Mouse (Mus musculus): ENCODE data around the gene Glod4. TPM values are rescaled to one million over a fixed set of nuclear protein-coding genes. Genes with fewer than 3 reads are reported as not detected.

Gene Glod4
- polyA plus RNA-seq (2017; shearing (Covaris generic)): 10 to 100 TPM; 82.6 to 96.9 TPM

DNA sequence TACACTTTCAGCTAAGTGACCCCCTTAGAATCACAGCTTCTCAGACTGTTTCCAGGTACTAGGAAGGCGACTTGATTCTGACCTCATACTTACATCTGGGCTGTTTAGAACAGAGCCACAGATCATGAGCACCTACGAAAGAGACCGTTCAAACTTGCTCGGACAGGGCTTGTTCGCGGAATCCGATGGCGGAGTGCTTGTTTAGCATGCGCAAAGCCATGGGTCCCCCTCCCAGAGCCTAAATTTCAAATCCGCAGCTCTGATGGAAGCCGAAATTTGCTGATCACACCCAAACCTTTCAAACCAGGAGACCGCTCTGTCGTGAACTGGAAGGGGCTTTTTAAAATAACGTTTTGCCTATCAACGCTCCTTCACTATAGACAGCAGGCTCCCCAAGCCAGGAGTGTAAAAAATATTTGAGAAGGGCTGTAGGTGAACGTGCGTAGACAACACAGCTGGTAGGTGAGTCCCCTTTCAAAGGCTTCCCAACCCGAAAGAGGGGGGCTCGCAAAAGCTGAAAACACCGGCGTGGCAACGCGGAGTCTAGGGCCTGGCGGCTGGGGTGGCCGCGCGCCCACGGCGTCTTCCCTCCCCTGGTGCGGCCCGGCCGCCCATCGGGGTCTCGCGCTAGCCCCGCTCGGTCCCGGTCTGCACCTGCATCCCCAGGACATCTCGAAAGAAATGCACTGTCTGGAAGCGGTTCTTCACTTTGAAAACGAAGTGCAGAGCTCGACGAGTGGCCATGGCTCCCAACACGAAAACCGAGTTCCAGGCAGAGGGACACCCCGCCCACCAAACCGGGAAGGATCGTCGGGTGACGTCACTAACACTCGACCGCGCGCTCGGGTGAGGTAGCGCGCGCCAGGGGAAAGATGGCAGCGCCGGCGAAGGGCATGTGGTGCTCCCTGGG lies at the start of gene Glod4, which contains the start of gene Mrm3:
TSS of gene Glod4 (minus strand) at position 825 of the 910 bp plus-strand sequence.
TSS of gene Mrm3 (plus strand) at position 815 of the 910 bp plus-strand sequence.
- peak; percentile 89 for ATAC-seq

DNA sequence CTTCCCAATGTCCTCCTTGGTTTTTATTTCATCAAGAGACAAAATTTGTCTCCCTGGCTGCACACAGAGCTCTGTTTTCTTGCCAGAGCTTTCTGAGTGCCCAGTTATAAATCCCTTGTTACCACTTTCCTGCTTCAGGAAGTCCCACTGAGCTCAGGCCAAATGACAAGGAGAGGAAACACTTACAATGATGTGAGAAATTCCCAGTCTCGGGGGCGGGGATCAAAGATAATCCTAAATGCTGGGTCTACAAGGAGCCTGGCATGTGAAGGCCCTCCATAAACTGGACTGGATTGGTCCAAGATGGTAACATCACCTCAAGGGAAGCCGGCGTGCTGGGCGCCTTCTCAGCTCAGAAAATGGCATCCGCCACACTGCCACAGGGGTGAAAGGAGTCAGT lies 49.3 kb upstream of the Glod4 start:
- ATAC-seq: no peak

DNA sequence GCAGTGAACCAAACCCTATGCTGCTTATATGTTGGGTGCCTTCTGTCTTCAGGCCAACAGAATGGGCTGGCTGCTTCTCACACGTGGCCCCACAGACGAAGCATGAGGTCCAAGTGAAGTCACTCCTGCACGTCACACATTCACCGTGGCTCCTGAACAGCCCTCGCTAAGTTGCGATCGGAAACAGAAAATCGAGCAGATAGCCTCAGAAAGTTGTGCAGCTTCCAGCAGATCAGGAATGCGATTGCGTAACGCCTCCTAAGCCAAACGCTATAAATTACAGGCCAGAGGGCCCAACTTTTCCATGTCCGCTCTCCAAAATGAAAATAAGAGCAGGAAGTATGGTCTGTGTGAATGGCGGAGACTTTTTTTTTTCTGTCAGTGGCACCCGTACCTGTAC lies 48.9 kb upstream of the Glod4 start:
- ATAC-seq: no peak

DNA sequence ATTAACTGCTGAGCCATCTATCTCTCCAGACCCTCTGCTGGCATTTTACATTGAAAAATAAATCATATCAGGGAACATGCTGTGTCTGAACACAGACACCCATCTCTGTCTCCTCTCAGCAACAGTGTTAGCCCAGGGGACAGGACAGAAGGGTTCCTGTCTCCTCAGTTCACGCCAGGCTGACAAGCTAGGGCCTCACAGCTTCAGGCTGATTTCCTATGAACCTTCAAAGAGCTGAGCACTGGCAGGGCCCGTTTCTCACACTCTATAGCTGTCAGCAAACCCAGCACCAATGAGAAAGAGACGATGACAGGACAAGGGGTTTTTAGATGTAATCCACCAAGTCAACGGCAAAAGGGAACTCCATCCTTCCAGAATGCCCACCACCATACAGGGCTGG lies 48.4 kb upstream of the Glod4 start:
- no peak for ATAC-seq

- ATAC-seq: no peak
Observed at GRCm38 (mm10) chr11:76290367-76290766, 46.8 kb upstream of the Glod4 start.

- ATAC-seq: no peak
Observed at GRCm38 (mm10) chr11:76288645-76289044, 45.1 kb upstream of the Glod4 start.

DNA sequence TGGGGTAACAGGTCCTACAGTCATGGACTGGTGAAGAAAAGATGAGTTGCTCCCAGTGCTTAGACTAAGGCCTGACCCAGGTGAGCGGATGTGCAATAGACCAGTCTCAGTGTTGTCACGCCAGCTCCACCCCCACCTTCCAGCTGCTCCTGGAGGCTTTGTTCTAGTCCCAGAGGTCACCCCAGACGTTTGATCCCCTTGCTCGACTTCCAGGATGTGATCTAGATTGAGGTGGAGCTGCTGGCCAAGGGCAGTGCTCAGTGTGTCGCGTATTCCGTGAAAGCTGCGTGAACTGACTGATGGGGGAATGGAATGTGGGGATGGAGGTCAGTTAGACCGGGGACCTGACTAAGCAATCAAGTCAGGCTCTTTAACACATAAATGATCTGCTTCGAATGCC lies 43.8 kb upstream of the Glod4 start:
- no peak for ATAC-seq

DNA sequence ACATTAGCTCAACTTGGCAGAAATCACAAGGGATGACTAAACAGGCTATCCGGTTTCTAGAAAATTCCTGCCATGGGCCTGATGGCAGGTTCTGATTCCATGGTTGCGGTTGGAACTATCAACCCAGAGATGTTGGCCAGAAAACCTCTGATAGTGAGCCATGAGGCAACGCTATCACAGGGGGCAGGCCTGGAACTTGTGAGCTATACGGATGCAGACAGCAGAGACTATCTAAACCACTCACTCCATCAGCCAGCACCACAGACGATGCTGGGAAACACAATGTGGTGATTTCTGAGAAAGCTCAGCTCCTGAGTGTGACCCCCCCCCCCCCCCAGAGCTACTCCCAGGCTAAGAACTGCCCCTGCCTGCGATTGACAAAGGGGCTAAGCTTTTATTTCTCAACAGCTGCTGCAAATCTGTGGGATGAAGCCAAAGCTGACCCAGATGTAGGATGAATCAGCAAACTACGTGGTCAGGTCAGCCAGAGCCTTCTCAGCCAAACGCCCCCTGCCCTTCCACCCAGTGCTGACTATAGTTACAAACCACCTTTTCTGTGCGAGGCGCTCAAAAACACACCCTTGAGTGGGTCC lies 43.1 kb upstream of the Glod4 start:
- ATAC-seq: no peak

DNA sequence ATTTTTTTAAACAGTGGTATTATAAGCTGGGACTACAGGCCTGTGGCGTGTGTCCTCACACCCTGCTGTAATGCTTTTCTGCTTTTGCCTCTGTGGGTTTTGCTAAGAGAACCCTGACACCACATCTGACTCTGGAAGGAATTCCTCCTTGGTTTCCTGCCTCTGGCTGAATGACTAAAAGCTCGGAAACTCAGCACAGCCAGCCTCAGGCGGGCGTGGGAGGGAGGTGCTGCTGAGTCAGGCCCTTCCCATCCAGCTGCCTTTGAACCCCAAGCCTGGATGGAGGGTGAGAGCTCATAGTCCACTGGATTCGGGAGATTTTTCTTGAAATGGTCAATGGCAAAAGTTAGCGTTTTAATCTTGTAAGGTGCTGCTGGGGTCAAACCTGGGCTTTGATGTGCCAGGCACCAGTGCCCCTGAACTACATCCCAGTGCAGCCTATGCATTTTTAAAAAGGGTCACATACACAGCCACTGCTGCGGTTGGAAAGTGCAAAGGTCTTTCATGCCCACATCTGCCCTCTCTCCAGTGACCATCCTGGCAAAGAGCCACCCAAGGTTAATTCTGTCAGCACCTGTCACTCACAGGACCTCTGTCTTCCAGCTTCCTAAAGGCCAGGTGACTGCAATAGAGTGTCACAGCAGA lies 42.0 kb upstream of the Glod4 start:
- no peak for ATAC-seq

GRCm38 (mm10) chr11:76283841-76284240 lies 40.3 kb upstream of the Glod4 start:
- ATAC-seq: no peak

DNA sequence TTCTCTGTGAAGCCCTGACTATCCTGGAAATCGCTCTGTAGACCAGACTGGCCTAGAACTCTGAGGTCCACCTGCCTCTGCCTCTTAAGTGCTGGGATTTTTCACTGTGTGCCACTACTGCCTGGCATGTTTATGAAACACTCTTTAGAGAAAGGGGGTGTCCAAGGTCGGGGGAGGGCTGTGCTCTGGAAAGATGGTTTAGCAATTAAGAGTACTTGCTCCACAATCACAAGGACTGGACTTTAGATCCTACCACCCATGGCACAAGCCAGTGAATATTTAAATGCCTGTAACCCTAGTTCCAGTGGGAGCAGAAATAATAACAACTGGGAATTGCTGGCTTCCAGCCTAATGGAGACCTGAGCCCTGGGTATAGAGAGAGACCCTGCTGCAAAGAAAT lies 36.4 kb upstream of the Glod4 start:
- no peak for ATAC-seq

- ATAC-seq: no peak
Observed at GRCm38 (mm10) chr11:76278960-76279852, 35.7 kb upstream of the Glod4 start.

DNA sequence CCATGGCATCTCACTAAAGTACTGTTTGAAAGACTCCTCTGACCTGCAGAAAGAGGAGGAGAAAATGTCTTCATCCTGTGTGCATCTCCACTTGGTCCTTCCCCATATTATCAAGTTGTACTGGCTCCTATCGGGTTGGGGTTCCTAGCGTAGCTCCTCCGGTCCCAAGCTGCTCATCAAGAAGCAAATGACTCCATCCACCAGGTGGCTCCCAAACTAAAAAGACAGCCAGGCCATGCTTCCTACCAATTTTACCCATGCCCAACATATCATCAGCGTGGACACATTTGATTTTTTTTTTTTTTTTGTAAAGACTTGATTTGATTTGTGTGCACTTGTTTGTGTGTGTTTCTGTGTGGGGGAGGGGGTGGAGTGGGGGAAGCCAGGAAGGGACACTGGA lies 28.9 kb upstream of the Glod4 start:
- ATAC-seq: no peak

- no peak for ATAC-seq
Observed at GRCm38 (mm10) chr11:76268521-76269065, 25.1 kb upstream of the Glod4 start.

GRCm38 (mm10) chr11:76268001-76268459 lies 24.5 kb upstream of the Glod4 start:
- ATAC-seq: no peak

DNA sequence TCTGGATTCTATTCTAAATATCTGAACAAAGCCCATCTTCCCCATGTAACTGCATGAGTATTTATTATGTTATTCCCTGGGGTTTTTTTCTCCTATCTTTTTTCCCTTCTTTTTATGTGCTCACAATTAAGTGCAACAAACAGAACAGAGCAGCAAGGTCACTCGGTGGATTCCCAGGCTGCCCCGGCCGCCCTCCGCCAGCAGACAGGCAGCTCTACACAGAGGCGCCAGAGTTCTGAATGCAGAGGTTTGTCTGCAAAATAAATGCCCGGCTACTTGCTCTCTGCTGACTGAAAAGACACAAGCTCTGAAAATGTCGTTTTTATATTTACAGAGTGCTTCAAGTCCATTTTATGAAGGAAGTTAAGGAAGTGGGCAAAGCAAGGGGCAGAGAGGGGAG lies 24.0 kb upstream of the Glod4 start:
- no peak for ATAC-seq

DNA sequence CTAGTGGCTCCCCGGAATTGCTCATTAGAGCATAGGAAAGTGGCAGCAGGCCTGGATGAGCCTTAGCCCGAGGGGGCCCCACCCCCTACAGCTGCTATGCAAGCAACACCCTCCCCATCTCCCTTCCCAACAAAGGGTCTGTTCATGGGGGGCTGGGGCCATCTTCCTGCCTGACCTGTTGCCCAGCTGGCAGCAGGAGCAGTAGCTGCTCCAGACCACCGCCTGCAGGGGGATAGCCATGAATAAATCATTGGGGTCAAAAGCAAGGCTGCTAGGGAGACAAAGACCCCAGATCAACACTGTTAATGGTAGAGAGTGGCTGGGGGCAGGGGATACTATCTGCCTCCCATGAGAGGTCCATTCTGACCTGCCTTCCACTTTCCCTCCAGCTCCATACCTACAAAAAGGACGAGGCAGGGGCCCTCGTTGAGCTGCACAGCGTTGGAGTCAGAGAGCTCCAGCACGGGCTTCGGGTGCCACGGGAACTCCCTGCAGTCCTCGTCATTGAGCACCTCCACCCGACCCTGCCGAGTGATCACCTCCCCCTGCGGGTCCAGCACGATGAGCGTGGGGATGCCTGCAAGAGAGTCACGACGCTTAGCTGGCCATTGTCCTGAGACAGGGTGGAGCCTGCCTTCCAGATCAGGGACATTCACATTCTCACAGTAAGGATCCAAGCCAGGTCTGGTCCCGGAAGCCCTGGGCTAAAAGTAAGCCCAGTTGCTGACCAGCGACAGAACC lies 19.3 kb upstream of the Glod4 start:
- no peak for ATAC-seq

- ATAC-seq: peak; percentile 89
Observed at GRCm38 (mm10) chr11:76261224-76261623, 17.7 kb upstream of the Glod4 start.

GRCm38 (mm10) chr11:76260208-76261050 lies 16.9 kb upstream of the Glod4 start:
- no peak for ATAC-seq

DNA sequence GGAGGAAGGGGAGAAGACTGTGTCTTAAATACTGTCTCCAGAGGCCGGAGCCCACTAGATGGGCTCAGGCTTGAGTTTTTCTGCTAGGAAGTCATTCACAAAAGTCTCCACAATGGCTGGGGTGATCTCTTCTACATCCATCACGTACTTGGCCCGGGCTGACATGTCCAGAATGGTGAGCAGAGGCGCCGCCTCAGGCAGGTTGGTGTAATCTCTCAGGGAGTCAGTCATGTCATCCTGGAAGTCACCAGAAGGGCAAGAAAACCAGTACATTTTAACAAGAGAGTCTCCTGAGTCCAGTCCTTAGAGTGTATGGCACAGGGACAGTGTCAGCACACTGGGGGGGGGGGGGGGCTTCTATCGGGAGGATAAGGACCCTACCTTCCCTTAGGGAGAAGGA lies 15.0 kb upstream of the Glod4 start:
- no peak for ATAC-seq

Data from activated CD4-positive, CD25-positive, alpha-beta regulatory T cell, adult 4 months (primary cell).